Mouse (Mus musculus) testis, postnatal 10 days (tissue): Measurements from ENCODE around the gene 4430402I18Rik.

Experiments used
- DNase-seq: peaks from one replicate; pipeline ENCODE4 v3.0.0; 2021; ENCODE audit warnings: low spot score

4430402I18Rik gene

GRCm38 (mm10) chr19:28900771-28901170 lies 66.8 kb downstream of the 4430402I18Rik start:
- DNase-seq: no peak

DNA sequence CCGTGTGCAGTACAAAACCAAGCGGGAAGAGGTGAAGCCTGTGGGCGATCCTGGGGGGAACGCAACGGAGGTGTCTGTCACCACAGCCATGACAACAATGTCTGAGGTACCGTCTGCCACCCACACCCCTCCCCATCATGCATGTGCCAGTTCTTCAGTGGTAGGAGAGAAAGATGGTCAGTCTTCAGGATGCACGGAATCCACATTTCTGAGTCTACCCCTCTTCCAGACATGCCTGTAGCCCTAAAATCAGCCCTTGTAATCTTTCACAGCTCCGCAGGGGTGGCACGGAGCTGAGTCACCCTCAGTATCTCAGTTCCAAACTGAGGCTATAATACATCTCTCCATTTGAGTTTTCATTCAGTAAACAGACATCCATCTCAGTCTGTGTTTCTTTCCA lies 70.1 kb downstream of the 4430402I18Rik start:
- DNase-seq: no peak

GRCm38 (mm10) chr19:28896639-28897038 lies 71.0 kb downstream of the 4430402I18Rik start:
- DNase-seq: no peak

- no peak for DNase-seq
Observed at GRCm38 (mm10) chr19:28891864-28892263, 75.7 kb downstream of the 4430402I18Rik start.

DNA sequence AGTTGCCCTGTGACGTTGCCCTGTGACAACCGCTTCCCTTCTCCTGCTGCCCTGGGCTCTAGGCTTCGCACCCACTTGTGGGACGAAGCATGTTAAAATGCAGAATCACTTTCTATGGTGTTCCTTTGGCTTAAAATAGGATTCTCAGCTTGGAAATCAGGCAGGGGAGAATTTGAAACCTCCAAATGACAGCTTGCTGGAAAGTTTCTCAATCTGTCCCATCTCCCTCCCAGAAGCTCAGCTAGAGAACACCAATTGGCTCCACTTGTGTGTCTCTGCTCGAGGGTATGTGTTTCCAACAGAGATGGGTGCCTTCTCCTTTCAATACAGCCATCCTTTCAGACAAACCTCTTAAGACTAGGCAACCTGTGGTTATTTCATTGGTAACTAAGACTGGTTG lies 76.4 kb downstream of the 4430402I18Rik start:
- no peak for DNase-seq

GRCm38 (mm10) chr19:28889251-28889650 lies 78.3 kb downstream of the 4430402I18Rik start:
- DNase-seq: no peak

GRCm38 (mm10) chr19:28888496-28888895 lies 79.1 kb downstream of the 4430402I18Rik start:
- no peak for DNase-seq

DNA sequence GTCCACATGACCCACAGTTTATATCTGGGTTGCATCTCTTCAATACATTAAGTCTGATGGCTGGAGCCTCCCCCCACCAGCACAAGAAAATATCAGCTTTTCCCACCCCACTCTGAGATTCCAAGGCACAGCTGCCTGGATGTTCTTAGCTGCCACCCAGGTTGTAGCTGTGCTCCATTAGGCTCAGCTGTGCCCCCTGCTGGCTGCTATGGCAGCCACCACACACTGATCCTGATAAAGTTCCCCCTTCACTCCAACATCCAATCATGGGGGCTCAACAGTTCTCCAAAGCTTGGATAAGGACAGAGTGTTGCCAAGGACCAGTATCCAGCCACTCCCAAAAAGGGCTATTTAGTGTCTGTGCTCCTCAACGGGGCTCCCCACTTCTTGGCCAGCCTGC lies 84.5 kb downstream of the 4430402I18Rik start:
- DNase-seq: peak; percentile 64

- DNase-seq: no peak
Observed at GRCm38 (mm10) chr19:28879476-28879875, 88.1 kb downstream of the 4430402I18Rik start.

- DNase-seq: no peak
Observed at GRCm38 (mm10) chr19:28870351-28870750, 97.2 kb downstream of the 4430402I18Rik start.

DNA sequence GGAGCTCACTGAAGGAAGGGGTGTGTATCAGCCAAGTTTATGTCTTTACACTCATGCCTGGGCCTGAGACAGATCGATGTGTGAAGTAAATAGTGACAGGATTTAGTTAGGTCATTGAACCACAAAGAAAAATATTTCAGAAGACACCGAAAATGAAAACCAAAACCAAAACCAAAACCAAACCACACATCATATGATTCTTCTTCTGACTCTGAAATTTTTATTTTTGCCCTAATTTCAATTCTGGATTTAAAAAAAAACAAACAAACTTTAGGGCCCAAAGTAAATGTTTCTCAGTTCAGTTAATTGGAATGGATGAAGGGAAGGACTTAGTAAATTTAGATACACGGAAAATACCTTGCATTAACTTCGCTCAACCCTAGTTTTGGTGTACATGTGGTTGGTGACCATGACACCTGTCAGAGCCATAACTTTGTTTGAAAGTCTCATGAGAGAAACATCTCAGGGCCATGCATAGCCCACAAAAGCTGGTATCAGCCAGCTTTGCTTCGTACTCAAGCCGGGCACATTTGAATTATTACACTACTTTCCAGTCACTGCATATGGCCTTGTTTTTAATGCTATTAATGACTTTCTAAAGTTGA lies 98.2 kb downstream of the 4430402I18Rik start:
- no peak for DNase-seq

- no peak for DNase-seq
Observed at GRCm38 (mm10) chr19:28865501-28865900, 102.1 kb downstream of the 4430402I18Rik start.

DNA sequence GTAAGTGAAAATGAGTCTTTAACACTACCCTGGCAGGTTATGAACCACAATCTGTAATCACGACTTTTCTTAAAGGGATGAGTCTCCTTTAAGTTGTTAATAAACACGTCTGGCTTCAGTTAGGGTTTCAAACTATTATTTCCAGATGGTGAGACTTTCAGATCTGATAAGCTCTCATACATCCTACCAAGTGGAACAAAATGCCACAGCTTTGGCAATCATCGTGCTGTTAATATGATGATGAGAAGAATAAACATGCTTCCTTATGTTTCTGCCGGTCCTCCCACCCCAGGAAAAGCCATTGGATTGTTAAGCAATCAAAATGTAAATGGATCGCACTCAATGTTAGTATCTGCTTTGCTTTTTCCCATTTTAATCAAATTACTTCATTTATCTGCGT lies 102.6 kb downstream of the 4430402I18Rik start:
- DNase-seq: no peak

GRCm38 (mm10) chr19:28863626-28864025 lies 104.0 kb downstream of the 4430402I18Rik start:
- no peak for DNase-seq

GRCm38 (mm10) chr19:28860246-28860645 lies 107.4 kb downstream of the 4430402I18Rik start:
- DNase-seq: no peak

DNA sequence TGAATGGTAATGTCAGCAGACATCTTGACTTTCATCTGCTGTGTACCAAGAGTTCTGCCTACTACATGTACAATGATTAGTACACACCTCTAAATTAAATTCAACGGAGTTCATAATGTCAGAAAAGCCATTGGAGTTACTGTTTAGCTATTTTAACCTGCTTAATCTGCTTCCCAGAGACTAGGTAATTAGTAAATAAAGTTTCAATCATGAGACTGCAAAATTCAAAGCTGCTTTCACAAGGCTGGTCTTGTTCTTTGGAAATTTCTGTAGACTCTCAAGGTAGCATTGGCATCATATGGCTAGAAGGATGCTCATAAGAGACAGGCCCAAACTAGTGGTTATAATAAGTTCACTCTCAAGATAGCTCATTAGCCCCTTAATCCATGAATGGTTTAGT lies 112.8 kb downstream of the 4430402I18Rik start:
- no peak for DNase-seq

GRCm38 (mm10) chr19:28852001-28852400 lies 115.6 kb downstream of the 4430402I18Rik start:
- DNase-seq: no peak

DNA sequence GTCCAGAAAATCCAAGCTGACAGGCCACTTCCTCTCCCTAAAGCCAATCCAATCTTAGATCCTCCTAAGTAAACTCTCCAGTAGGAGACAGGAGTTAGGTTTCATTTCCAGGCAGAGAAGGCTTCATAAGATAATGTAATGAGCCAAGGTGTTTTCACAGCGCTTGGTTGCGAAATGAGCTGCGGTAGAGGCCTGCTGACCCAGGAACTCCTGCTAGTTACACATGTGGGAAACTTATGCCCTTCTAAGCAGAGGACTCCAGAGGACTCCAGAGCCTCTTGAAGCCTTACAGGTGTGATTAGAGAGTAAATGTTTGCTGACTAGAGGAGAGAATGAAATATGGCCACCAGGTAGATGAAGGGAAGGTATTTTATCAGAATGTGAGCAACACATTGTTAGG lies 117.1 kb downstream of the 4430402I18Rik start:
- no peak for DNase-seq

DNA sequence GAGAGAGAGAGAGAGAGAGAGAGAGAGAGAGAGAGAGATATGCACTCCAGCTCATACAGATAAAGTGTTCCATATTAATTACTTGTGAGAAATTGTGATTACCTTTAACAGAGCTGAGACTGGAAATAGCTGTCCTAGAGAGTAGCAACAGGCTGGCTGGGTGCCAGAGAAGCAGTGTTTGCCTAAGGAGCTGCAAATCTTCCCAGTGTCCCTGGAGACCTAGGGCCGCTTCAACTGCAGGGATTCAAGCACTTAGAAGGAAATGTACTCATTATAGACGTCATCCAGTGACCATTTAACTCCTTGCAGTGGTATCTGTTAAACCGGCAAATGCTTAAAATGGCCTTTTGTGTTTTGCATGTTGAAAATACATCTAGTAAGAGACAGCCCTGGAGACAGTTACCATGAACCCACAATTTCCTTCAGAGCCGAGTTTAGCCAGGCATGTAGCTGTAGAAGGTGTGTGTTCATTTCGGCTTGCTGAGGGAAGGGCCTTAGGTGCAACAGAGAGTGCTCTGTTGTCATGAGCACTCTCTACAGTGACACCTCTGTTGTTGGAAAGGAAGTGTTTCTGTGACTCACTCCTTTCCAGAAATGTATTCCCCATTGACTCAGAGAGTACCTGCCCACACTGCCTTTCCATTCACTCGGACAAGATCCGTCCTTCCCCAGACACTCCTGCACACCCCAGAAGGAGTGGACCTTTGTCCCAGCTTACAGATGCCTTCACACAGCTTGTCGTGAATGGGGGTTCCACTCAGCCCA lies 122.5 kb downstream of the 4430402I18Rik start:
- DNase-seq: peak; percentile 54
